Mouse (Mus musculus): ENCODE measurements at regions not wholly inside any gene's neighbourhood (a gene's known extent, or its start where the extent isn't known, plus 50 kb on each side); places are given as distances from the start of the nearest gene placed in this dataset.
A peak's percentile ranks its signal among the peaks of the same experiment; 100 is the strongest.

DNA sequence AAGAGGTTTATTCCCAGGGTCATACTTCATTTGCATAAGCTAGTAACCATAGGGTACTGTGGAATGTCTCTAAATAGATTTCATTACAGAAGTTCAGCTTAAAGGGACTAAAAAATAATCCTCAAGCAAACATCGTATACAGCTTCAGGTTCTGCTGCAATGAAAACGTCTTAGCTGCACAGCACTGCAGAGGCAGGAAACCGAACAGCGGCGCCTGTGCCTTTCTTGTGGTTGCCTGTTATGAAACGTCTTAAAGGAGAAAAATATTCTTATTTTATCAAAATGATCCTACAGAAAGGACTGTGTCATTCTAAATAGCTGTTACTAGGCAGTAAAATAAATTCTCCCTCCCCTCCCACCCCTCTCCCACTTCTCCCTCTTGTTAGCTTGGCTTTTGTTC lies 226.0 kb upstream of the Fam241a start:
- no peak for DNase-seq (ENCODE audit: low read depth, low spot score)

DNA sequence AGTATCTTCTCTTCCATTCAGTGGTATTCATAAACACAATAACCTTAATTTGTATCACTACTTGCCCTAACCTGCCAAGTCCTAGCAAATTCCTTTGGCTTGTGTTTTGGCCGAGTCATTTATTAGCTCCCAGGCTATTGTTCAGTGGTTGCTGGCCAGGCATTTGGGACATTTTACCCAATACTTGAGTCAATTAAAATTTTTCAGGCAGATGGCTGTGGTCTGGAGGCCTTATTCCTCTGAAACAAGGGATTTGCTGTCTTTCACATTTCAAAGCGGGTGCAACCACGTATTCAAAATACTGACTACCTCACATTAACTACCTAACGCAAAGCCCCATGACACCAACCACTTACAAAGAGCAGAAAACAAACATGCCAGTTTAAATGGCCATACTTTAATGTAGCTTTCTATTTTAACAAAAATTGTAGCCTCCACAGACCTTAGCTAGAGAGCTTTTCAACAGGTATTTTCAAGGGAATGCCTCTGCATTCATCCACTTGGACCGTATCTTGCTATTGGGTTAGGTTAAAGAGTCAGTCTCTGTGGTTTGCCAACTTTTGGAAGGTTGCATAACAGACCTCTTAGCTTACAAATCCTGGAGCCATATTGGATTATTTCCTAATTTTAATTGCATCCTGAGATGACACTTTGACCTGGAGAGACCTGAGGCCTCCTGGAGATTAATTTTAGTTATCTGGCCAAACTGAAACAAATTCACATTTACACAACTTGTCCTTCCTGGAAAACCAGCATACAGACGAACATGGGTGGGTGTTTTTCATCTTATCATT lies 224.7 kb upstream of the Fam241a start:
- DNase-seq (ENCODE audit: low read depth, low spot score): no peak

- no peak for DNase-seq (ENCODE audit: low read depth, low spot score)
Measured at GRCm38 (mm10) chr3:128113209-128113608, 217.1 kb upstream of the Fam241a start.

GRCm38 (mm10) chr3:128110406-128110805 lies 214.3 kb upstream of the Fam241a start:
- DNase-seq (ENCODE audit: low read depth, low spot score): no peak

DNA sequence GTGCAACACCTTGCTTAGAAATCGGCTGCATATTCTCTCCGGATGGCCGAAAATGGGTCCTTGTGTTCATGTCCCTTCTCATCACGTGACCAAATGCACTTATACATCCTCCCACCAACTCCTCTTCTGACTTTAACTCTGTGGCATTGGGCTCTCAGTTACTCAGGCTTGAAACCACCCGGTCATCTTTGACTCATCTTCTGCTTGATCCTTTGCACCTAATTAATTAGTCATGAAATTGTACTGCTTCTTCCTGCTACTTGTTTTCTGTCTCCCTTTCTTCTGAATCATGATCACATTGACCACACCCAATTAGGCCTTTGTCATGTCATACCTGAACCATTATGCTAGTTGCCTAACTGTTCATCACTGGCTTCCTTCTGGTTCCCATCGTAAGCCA lies 208.4 kb upstream of the Fam241a start:
- no peak for DNase-seq (ENCODE audit: low read depth, low spot score)

- DNase-seq (ENCODE audit: low read depth, low spot score): no peak
Measured at GRCm38 (mm10) chr3:128093046-128093445, 196.9 kb upstream of the Fam241a start.

GRCm38 (mm10) chr3:128088207-128088606 lies 192.1 kb upstream of the Fam241a start:
- DNase-seq (ENCODE audit: low read depth, low spot score): peak; percentile 48

- DNase-seq (ENCODE audit: low read depth, low spot score): no peak
Measured at GRCm38 (mm10) chr3:128087163-128087562, 191.0 kb upstream of the Fam241a start.

- DNase-seq (ENCODE audit: low read depth, low spot score): no peak
Measured at GRCm38 (mm10) chr3:128082463-128082862, 186.3 kb upstream of the Fam241a start.

GRCm38 (mm10) chr3:128081430-128081829 lies 185.3 kb upstream of the Fam241a start:
- no peak for DNase-seq (ENCODE audit: low read depth, low spot score)

- DNase-seq (ENCODE audit: low read depth, low spot score): no peak
Measured at GRCm38 (mm10) chr3:128067861-128068260, 171.7 kb upstream of the Fam241a start.

- DNase-seq (ENCODE audit: low read depth, low spot score): no peak
Measured at GRCm38 (mm10) chr3:128054031-128054430, 157.9 kb upstream of the Fam241a start.

GRCm38 (mm10) chr3:128043709-128044108 lies 147.6 kb upstream of the Fam241a start:
- no peak for DNase-seq (ENCODE audit: low read depth, low spot score)

DNA sequence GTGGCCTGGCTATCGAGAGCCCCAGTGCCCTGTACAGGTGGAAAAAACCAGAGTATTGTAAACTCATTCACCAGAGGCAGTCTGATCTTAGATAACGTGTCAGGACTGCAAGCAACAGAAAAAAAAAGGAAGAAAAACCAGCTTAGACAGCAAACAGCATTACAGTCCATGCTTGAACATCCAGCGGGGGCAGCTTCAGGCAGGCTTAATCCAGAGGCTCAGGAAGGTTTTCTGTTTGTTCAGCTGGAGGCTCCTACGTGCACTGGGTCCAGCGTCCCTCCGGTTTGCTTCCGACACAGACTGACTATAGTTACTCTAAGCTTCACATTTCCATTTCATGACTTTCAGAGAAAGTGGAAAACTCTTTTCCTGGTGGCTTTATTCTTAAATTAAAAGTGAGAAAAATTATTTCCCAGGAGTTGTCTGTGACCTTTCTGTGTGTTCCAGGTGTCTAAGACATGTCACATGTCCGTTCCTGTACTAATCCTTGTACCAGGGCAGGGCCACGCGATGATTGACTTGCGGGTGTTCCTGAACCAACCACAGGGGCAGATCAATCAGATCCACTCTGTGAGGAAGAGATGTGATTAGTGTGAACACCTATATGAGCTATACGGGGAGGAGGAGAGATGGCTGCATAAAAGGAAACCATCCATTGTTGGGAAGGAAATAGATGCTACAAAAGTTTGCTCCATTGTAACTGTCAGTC lies 144.4 kb upstream of the Fam241a start:
- no peak for DNase-seq (ENCODE audit: low read depth, low spot score)

- DNase-seq (ENCODE audit: low read depth, low spot score): no peak
Measured at GRCm38 (mm10) chr3:128039185-128039584, 143.1 kb upstream of the Fam241a start.

DNA sequence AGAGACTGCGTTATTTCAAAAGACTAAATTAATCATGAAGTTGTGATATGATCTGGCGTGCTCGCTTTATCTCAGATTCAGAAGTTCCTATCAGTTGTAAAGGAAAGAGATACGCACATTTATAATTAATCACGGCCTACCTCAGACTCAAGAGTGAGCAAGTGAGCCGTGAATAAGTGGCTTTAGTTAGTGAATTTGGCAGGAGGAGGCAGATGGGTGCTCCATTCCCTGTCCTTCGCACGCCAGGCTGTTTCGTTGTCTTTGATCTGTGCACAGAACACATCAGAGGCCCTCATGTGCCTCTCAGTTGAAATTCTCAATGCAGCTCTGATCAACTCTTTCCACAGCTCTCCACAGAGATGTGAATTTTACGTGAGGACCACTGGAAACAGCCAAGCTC lies 140.4 kb upstream of the Fam241a start:
- no peak for DNase-seq (ENCODE audit: low read depth, low spot score)

- DNase-seq (ENCODE audit: low read depth, low spot score): no peak
Measured at GRCm38 (mm10) chr3:128030352-128030751, 134.2 kb upstream of the Fam241a start.

DNA sequence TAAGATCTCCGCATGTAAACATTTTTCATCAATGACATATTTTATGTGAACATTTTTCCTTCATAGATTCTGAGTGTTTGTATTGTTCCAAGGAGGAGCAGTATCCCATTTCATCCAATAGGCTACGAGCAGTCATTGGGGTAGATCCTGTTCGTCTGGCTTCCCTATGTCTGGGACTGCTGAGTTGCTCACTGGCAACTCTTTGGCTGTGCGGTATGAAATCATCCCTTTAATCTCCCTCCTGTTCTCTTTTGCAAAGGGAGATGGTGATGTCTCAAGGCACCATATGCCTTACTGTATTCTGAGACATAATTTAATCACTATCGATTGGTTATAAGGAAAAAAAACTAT lies 133.4 kb upstream of the Fam241a start:
- no peak for DNase-seq (ENCODE audit: low read depth, low spot score)

DNA sequence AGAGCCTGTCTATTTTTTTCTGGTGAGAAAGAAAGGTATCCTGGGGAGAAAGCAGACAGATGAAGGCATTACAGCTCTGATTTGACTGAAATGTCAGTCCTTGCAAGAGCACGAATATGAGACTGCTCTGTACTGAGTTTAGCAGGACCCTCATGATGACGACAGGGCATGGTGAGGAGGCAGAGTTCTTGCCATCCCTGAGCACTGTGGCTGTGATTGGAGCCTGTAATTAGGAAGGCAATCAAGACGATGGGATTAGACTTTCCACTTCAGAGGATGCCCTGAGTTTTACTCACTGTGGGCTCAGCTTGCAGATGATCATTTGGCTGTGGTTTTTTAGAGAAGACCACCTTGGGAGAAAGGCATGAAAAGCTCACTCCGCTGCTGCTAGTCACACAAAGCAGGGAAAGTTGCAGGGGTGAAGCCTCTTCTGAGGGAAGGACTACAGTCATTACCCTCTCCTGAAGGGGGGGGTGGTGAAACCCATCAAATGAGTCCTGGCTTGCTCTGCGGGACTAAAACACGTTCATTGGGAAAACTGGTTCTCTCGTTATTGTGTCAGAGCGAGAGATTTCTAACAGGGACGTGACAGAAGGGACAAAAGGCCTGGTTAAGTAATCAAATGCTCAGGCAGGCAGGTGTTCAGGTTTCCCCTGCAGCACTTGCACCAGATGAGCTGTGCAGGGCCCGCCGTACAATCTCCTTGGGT lies 132.9 kb upstream of the Fam241a start:
- DNase-seq (ENCODE audit: low read depth, low spot score): no peak

- DNase-seq (ENCODE audit: low read depth, low spot score): no peak
Measured at GRCm38 (mm10) chr3:128024856-128025255, 128.7 kb upstream of the Fam241a start.

DNA sequence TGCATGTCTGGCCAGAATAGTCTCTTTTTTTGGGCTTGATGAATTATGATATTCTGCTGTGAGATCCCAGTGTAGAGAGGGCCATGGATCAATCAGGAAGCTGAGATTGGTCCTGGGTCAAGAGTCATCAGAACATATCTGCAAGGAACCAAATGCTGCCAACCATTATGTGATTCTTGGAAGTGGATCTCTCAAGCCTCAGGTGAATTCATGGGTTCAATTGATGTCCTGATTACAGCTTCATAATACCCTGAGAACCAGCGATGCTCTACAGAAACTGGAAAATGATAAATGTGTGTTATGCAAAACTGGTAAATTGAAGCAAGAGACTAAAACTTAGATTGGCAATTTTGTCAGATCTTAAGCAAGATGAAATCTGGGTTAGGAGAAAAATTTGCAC lies 118.8 kb upstream of the Fam241a start:
- DNase-seq (ENCODE audit: low read depth, low spot score): no peak

- no peak for DNase-seq (ENCODE audit: low read depth, low spot score)
Measured at GRCm38 (mm10) chr3:128002905-128003641, 106.9 kb upstream of the Fam241a start.

Data from ES-CJ7 (cell line).